Mouse (Mus musculus) forebrain, embryonic 16.5 days (tissue): Measurements from ENCODE around the gene Gm20388. TPM values are rescaled to one million over a fixed set of nuclear protein-coding genes. Genes with fewer than 3 reads are reported as not detected.

Source experiments
- ATAC-seq: fragments of 200-750 bp; cut with Nextera tagmentation; 2 replicates; pipeline ENCODE4 v1.8.0; 2017; ENCODE audit warnings: mild to moderate bottlenecking, moderate library complexity
- H3K27ac ChIP-seq: fragments of 300-500 bp; sonication (generic); 2 replicates; pipeline ENCODE4 v1.5.1; 2014; ENCODE audit warnings: low read length, control low read depth
- H3K27me3 ChIP-seq: fragments of 300-500 bp; sonication (generic); replicated peaks from 2 replicates; pipeline ENCODE4 v1.6.1; 2014; ENCODE audit warnings: low read length; ENCODE audit not compliant: control insufficient read depth, insufficient read depth
- H3K36me3 ChIP-seq: fragments of 300-500 bp; sonication (generic); 2 replicates; pipeline ENCODE4 v1.6.1; 2014; ENCODE audit not compliant: control insufficient read depth, insufficient read depth
- H3K4me1 ChIP-seq: fragments of 300-500 bp; sonication (generic); replicated peaks from 2 replicates; pipeline ENCODE4 v1.6.1; 2014; ENCODE audit warnings: low read length; ENCODE audit not compliant: control insufficient read depth, insufficient read depth
- H3K4me2 ChIP-seq: fragments of 300-500 bp; sonication (generic); 2 replicates; pipeline ENCODE4 v1.6.1; 2014; ENCODE audit warnings: mild to moderate bottlenecking, low read length, control low read depth
- H3K4me3 ChIP-seq: fragments of 300-500 bp; sonication (generic); replicated peaks from 2 replicates; pipeline ENCODE4 v1.5.1; 2014; ENCODE audit warnings: mild to moderate bottlenecking, low read length, control low read depth
- H3K9ac ChIP-seq: fragments of 300-500 bp; sonication (generic); replicated peaks from 2 replicates; pipeline ENCODE4 v1.6.1; 2014; ENCODE audit warnings: low read depth, low read length, control low read depth
- H3K9me3 ChIP-seq: fragments of 300-500 bp; sonication (generic); 2 replicates; pipeline ENCODE4 v1.6.1; 2016; ENCODE audit warnings: low read length; ENCODE audit not compliant: control insufficient read depth
- WGBS: fragments of 180-500 bp; shearing (Covaris S2); extraction: QIAGEN DNeasy Blood & Tissue Kit; methylation state at CpG from one replicate; pipeline ENCODE4 v1.1.7; 2014; 5-methylcytosine and 5-hydroxymethylcytosine counted together
- polyA plus RNA-seq: library from polyadenylated mRNA; unstranded; fragments of >200 nt; fragmentation: Nextera tagmentation; extraction: Ambion mirVana; gene quantifications from 2 replicates; pipeline ENCODE4 v1.2.1, GENCODE M21; 2015

Gene Gm20388
- polyA plus RNA-seq, 1 experiment from 2014 or later = 4.7 TPM

- no peak for ATAC-seq
- no peaks in the 10 kb centered on the region for H3K9me3 ChIP-seq
- no peak overlapping the region for H3K4me3 ChIP-seq
- H3K27me3 ChIP-seq = no peaks in the 10 kb centered on the region
- no peak overlapping the region for H3K4me2 ChIP-seq
- H3K27ac ChIP-seq = no peak overlapping the region
- H3K36me3 ChIP-seq = no peaks in the 10 kb centered on the region
- WGBS = 85% methylated on average over 11 of the region's 11 CpGs
- H3K4me1 ChIP-seq = peaks cover 10% of the 10 kb centered on the region
- no peak overlapping the region for H3K9ac ChIP-seq
These were observed 2801.3 kb downstream of the Gm20388 start for GRCm38 (mm10) chr8:122711891-122712365.

GRCm38 (mm10) chr8:122712411-122713156 is 2801.9 kb downstream of the Gm20388 start:
- ATAC-seq = no peak
- H3K27me3 ChIP-seq = no peaks in the 10 kb centered on the region
- H3K9ac ChIP-seq = no peak overlapping the region
- H3K4me2 ChIP-seq = no peak overlapping the region
- no peak overlapping the region for H3K4me3 ChIP-seq
- H3K9me3 ChIP-seq = no peaks in the 10 kb centered on the region
- H3K27ac ChIP-seq = no peak overlapping the region
- no peaks in the 10 kb centered on the region for H3K36me3 ChIP-seq
- H3K4me1 ChIP-seq = peaks cover 10% of the 10 kb centered on the region
- WGBS = 69% methylated on average over 12 of the region's 12 CpGs

GRCm38 (mm10) chr8:122713157-122713518 is 2802.5 kb downstream of the Gm20388 start:
- Histone ChIP-seq H3K27ac (no peak overlapping the region), H3K27me3 (no peaks in the 10 kb centered on the region), H3K36me3 (no peaks in the 10 kb centered on the region), H3K9me3 (no peaks in the 10 kb centered on the region), H3K4me2 (no peak overlapping the region), H3K4me1 (peaks cover 10% of the 10 kb centered on the region), H3K4me3 (no peak overlapping the region), H3K9ac (no peak overlapping the region)
- 90% methylated on average over 5 of the region's 5 CpGs for WGBS
- no peak for ATAC-seq

GRCm38 (mm10) chr8:122716566-122716965 is 2805.9 kb downstream of the Gm20388 start:
- no peak for ATAC-seq
- 79% methylated on average over 8 of the region's 8 CpGs for WGBS

GRCm38 (mm10) chr8:122717869-122718509 is 2807.3 kb downstream of the Gm20388 start:
- Histone ChIP-seq H3K4me1 (peaks cover 24% of the 10 kb centered on the region), H3K9ac (no peak overlapping the region), H3K4me2 (no peak overlapping the region), H3K4me3 (no peak overlapping the region), H3K27me3 (no peaks in the 10 kb centered on the region), H3K27ac (no peak overlapping the region), H3K9me3 (no peaks in the 10 kb centered on the region), H3K36me3 (no peaks in the 10 kb centered on the region)
- WGBS = 91% methylated on average over 10 of the region's 10 CpGs
- ATAC-seq = no peak

More at GRCm38 (mm10) chr8:122716566-122716965, 2805.9 kb downstream of the Gm20388 start:
- H3K36me3 ChIP-seq = no peaks in the 10 kb centered on the region
- H3K4me3 ChIP-seq = no peak overlapping the region
- H3K27ac ChIP-seq = no peak overlapping the region
- no peaks in the 10 kb centered on the region for H3K27me3 ChIP-seq
- H3K9me3 ChIP-seq = no peaks in the 10 kb centered on the region
- no peak overlapping the region for H3K9ac ChIP-seq
- peaks cover 19% of the 10 kb centered on the region for H3K4me1 ChIP-seq
- no peak overlapping the region for H3K4me2 ChIP-seq

GRCm38 (mm10) chr8:122718711-122719499 is 2808.3 kb downstream of the Gm20388 start:
- peaks cover 24% of the 10 kb centered on the region for H3K4me1 ChIP-seq

GRCm38 (mm10) chr8:122719500-122720065 is 2808.9 kb downstream of the Gm20388 start:
- Histone ChIP-seq H3K9ac (peak overlapping the region; percentile 43; the same call in 1 of the 2 replicates), H3K36me3 (no peaks in the 10 kb centered on the region), H3K4me3 (no peak overlapping the region), H3K9me3 (no peaks in the 10 kb centered on the region), H3K4me2 (peak overlapping the region; percentile 46; the same call in 1 of the 2 replicates), H3K27me3 (no peaks in the 10 kb centered on the region), H3K27ac (peak overlapping the region; percentile 79), H3K4me1 (peaks cover 24% of the 10 kb centered on the region)
- WGBS = 24% methylated on average over 7 of the region's 7 CpGs
- 0 out of 2 replicates have a peak, but pooled peaks have one; percentile 13 for ATAC-seq

More at GRCm38 (mm10) chr8:122718711-122719499, 2808.3 kb downstream of the Gm20388 start:
- H3K4me3 ChIP-seq = no peak overlapping the region
- no peak for ATAC-seq
- no peak overlapping the region for H3K9ac ChIP-seq
- no peaks in the 10 kb centered on the region for H3K27me3 ChIP-seq
- no peaks in the 10 kb centered on the region for H3K36me3 ChIP-seq
- H3K9me3 ChIP-seq = no peaks in the 10 kb centered on the region
- no peak overlapping the region for H3K27ac ChIP-seq
- H3K4me2 ChIP-seq = no peak overlapping the region
- 85% methylated on average over 14 of the region's 14 CpGs for WGBS

GRCm38 (mm10) chr8:122720070-122720729 is 2809.6 kb downstream of the Gm20388 start:
- WGBS = 11% methylated on average over 25 of the region's 25 CpGs
- H3K9me3 ChIP-seq = no peaks in the 10 kb centered on the region
- H3K27ac ChIP-seq = peak overlapping the region; percentile 79
- peak overlapping the region; percentile 21 for H3K4me3 ChIP-seq
- ATAC-seq = peak; percentile 69; the same call in 1 of the 2 replicates
- no peaks in the 10 kb centered on the region for H3K27me3 ChIP-seq
- H3K9ac ChIP-seq = peak overlapping the region; percentile 43
- peak overlapping the region; percentile 46 for H3K4me2 ChIP-seq
- peaks cover 24% of the 10 kb centered on the region for H3K4me1 ChIP-seq
- H3K36me3 ChIP-seq = no peaks in the 10 kb centered on the region
